Mouse (Mus musculus): ENCODE measurements at regions not wholly inside any gene's neighbourhood (a gene's known extent, or its start where the extent isn't known, plus 50 kb on each side); places are given as distances from the start of the nearest gene placed in this dataset.

- TF ChIP-seq CTCF (IDR thresholded peaks at IDR 0.05) (no peak), POLR2A (IDR thresholded peaks at IDR 0.05; ENCODE audit: insufficient read depth, low read depth, low read length) (no peak), EP300 (IDR thresholded peaks at IDR 0.05; ENCODE audit: insufficient read depth, low read depth, low read length) (no peak)
Measured at GRCm38 (mm10) chr19:32916507-32917280, 159.4 kb downstream of the Pten start.
